Mouse (Mus musculus) splenic B cell, adult 2 months (primary cell): ENCODE measurements around the gene Sec1.
"Not testable (repeated sequence)": the region's sequence is repeated elsewhere in the genome, so short reads cannot be mapped to it uniquely, and the experiment has no call there.

ENCODE experiments used
- DNase-seq: peaks from one replicate; pipeline ENCODE4 v3.0.0-alpha.2; 2011; ENCODE audit warnings: low read depth, low spot score
- H3K27me3 ChIP-seq: 2 replicates; pipeline ENCODE4 v1.6.1; 2012; ENCODE audit warnings: mild to moderate bottlenecking, low read length, moderate library complexity, mixed read lengths; ENCODE audit not compliant: control insufficient read depth, poor library complexity, insufficient read depth, severe bottlenecking
- H3K36me3 ChIP-seq: 2 replicates; pipeline ENCODE4 v1.6.1; 2012; ENCODE audit warnings: mild to moderate bottlenecking, low read length, moderate library complexity, mixed read lengths; ENCODE audit not compliant: control insufficient read depth, poor library complexity, insufficient read depth, severe bottlenecking

Sec1 gene

GRCm38 (mm10) chr7:45682144-45683126, 11.8 kb downstream of the Sec1 start:
- peak; percentile 87 for DNase-seq
- Histone ChIP-seq H3K27me3 (no peaks in the 10 kb centered on the region), H3K36me3 (no peaks in the 10 kb centered on the region)

- Histone ChIP-seq H3K36me3 (no peaks in the 10 kb centered on the region), H3K27me3 (no peaks in the 10 kb centered on the region)
- peak; percentile 72 for DNase-seq
Measured at GRCm38 (mm10) chr7:45681046-45681736, 13.0 kb downstream of the Sec1 start.

- no peak for DNase-seq
- Histone ChIP-seq H3K27me3 (no peaks in the 10 kb centered on the region), H3K36me3 (no peaks in the 10 kb centered on the region)
Measured at GRCm38 (mm10) chr7:45679966-45680621, 14.1 kb downstream of the Sec1 start.

- no peaks in the 10 kb centered on the region for H3K36me3 ChIP-seq
- DNase-seq = no peak
- H3K27me3 ChIP-seq = no peaks in the 10 kb centered on the region
Measured at GRCm38 (mm10) chr7:45678513-45678912, 15.7 kb downstream of the Sec1 start.

GRCm38 (mm10) chr7:45677627-45678295, 16.4 kb downstream of the Sec1 start:
- no peak for DNase-seq
- no peaks in the 10 kb centered on the region for H3K27me3 ChIP-seq
- H3K36me3 ChIP-seq = no peaks in the 10 kb centered on the region

- DNase-seq = no peak
- Histone ChIP-seq H3K27me3 (no peaks in the 10 kb centered on the region), H3K36me3 (no peaks in the 10 kb centered on the region)
Measured at GRCm38 (mm10) chr7:45668921-45669320, 25.3 kb downstream of the Sec1 start.

GRCm38 (mm10) chr7:45667761-45668160, 26.4 kb downstream of the Sec1 start:
- no peak for DNase-seq

GRCm38 (mm10) chr7:45666161-45666560, 28.0 kb downstream of the Sec1 start, which contains the start of gene Fut2:
Gene Fut2 (minus strand): TSS chr7:45666394.
- Histone ChIP-seq H3K27me3 (no peaks in the 10 kb centered on the region), H3K36me3 (no peaks in the 10 kb centered on the region)
- DNase-seq = no peak

More at GRCm38 (mm10) chr7:45667761-45668160, 26.4 kb downstream of the Sec1 start:
- Histone ChIP-seq H3K27me3 (no peaks in the 10 kb centered on the region), H3K36me3 (no peaks in the 10 kb centered on the region)

- Histone ChIP-seq H3K36me3 (no peaks in the 10 kb centered on the region), H3K27me3 (no peaks in the 10 kb centered on the region)
- DNase-seq = no peak
Measured at GRCm38 (mm10) chr7:45665303-45666138, 28.7 kb downstream of the Sec1 start.

GRCm38 (mm10) chr7:45661702-45662101, 32.5 kb downstream of the Sec1 start:
- DNase-seq = not testable (repeated sequence)

GRCm38 (mm10) chr7:45660746-45661478, 33.3 kb downstream of the Sec1 start:
- no peak for DNase-seq
- Histone ChIP-seq H3K27me3 (no peaks in the 10 kb centered on the region; the same call in 1 of the 2 replicates), H3K36me3 (no peaks in the 10 kb centered on the region)

More at GRCm38 (mm10) chr7:45661702-45662101, 32.5 kb downstream of the Sec1 start:
- H3K36me3 ChIP-seq, H3K27me3 ChIP-seq: not testable (repeated sequence)

- DNase-seq = no peak
- Histone ChIP-seq H3K36me3 (no peaks in the 10 kb centered on the region), H3K27me3 (no peaks in the 10 kb centered on the region; the same call in 1 of the 2 replicates)
Measured at GRCm38 (mm10) chr7:45654424-45655047, 39.7 kb downstream of the Sec1 start.

GRCm38 (mm10) chr7:45650484-45650883, 43.7 kb downstream of the Sec1 start:
- H3K36me3 ChIP-seq, H3K27me3 ChIP-seq, DNase-seq: not testable (repeated sequence)
